Mouse (Mus musculus) forebrain, embryonic 14.5 days (tissue): ENCODE measurements around the gene Gm17651. TPM values are rescaled to one million over a fixed set of nuclear protein-coding genes. Genes with fewer than 3 reads are reported as not detected.

ENCODE experiments used
- ATAC-seq: fragments of 200-750 bp; cut with Nextera tagmentation; 2 replicates; pipeline ENCODE4 v1.8.0; 2017; ENCODE audit warnings: mild to moderate bottlenecking, moderate library complexity
- DNase-seq: peaks from one replicate; pipeline ENCODE4 v3.0.0-alpha.2; 2015; ENCODE audit warnings: low spot score
- H3K27ac ChIP-seq: fragments of 300-500 bp; sonication (generic); 2 replicates; pipeline ENCODE4 v1.5.1; 2014; ENCODE audit warnings: low read depth, mild to moderate bottlenecking, control low read depth, low read length, moderate library complexity
- H3K27me3 ChIP-seq: fragments of 300-500 bp; sonication (generic); replicated peaks from 2 replicates; pipeline ENCODE4 v1.6.1; 2014; ENCODE audit warnings: low read length, control low read depth, mixed read lengths; ENCODE audit not compliant: control insufficient read depth, insufficient read depth
- H3K36me3 ChIP-seq: fragments of 300-500 bp; sonication (generic); 2 replicates; pipeline ENCODE4 v1.6.1; 2014; ENCODE audit warnings: low read length, control low read depth; ENCODE audit not compliant: control insufficient read depth, insufficient read depth
- H3K4me1 ChIP-seq: fragments of 300-500 bp; sonication (generic); 2 replicates; pipeline ENCODE4 v1.6.1; 2014; ENCODE audit warnings: antibody characterized with exemption, low read length, control low read depth; ENCODE audit not compliant: control insufficient read depth, insufficient read depth
- H3K4me2 ChIP-seq: fragments of 300-500 bp; sonication (generic); 2 replicates; pipeline ENCODE4 v1.6.1; 2014; ENCODE audit warnings: mild to moderate bottlenecking, control low read depth, low read length
- H3K4me3 ChIP-seq: fragments of 300-500 bp; sonication (generic); 2 replicates; pipeline ENCODE4 v1.5.1; 2014; ENCODE audit warnings: low read depth, low read length, control low read depth
- H3K9ac ChIP-seq: fragments of 300-500 bp; sonication (generic); 2 replicates; pipeline ENCODE4 v1.6.1; 2014; ENCODE audit warnings: mild to moderate bottlenecking, low read length, control low read depth, moderate library complexity
- H3K9me3 ChIP-seq: fragments of 300-500 bp; sonication (generic); replicated peaks from 2 replicates; pipeline ENCODE4 v1.6.1; 2016; ENCODE audit warnings: low read length, control low read depth, mixed read lengths; ENCODE audit not compliant: control insufficient read depth
- WGBS: fragments of 180-500 bp; shearing (Covaris S2); extraction: QIAGEN DNeasy Blood & Tissue Kit; methylation state at CpG from one replicate; pipeline ENCODE4 v1.1.7; 2014; 5-methylcytosine and 5-hydroxymethylcytosine counted together
- polyA plus RNA-seq: library from polyadenylated mRNA; unstranded; fragments of >200 nt; fragmentation: Nextera tagmentation; extraction: Ambion mirVana; gene quantifications from 2 replicates; pipeline ENCODE4 v1.2.1, GENCODE M21; 2014

Gene Gm17651
- polyA plus RNA-seq, 1 experiment from 2014 or later = not detected

- H3K9me3 ChIP-seq = no peaks in the 10 kb centered on the region
- no peaks in the 10 kb centered on the region for H3K27me3 ChIP-seq
- no peak overlapping the region for H3K4me3 ChIP-seq
- 81% methylated on average over 3 of the region's 3 CpGs for WGBS
- no peaks in the 10 kb centered on the region for H3K4me1 ChIP-seq
- no peaks in the 10 kb centered on the region for H3K36me3 ChIP-seq
- no peak for DNase-seq
- no peak overlapping the region for H3K4me2 ChIP-seq
- no peak overlapping the region for H3K27ac ChIP-seq
- no peak for ATAC-seq
- no peak overlapping the region for H3K9ac ChIP-seq
Measured at GRCm38 (mm10) chr3:97699061-97699460, 24.6 kb upstream of the Gm17651 start.

GRCm38 (mm10) chr3:97697291-97697690 lies 22.8 kb upstream of the Gm17651 start:
- Histone ChIP-seq H3K4me3 (no peak overlapping the region), H3K4me1 (no peaks in the 10 kb centered on the region), H3K9ac (no peak overlapping the region), H3K36me3 (no peaks in the 10 kb centered on the region), H3K27me3 (no peaks in the 10 kb centered on the region), H3K4me2 (no peak overlapping the region), H3K27ac (no peak overlapping the region), H3K9me3 (no peaks in the 10 kb centered on the region)
- ATAC-seq (no peak), DNase-seq (no peak)
- 78% methylated on average over 9 of the region's 9 CpGs for WGBS

- 83% methylated on average over 9 of the region's 9 CpGs for WGBS
- Histone ChIP-seq H3K4me3 (no peak overlapping the region), H3K36me3 (no peaks in the 10 kb centered on the region), H3K4me1 (no peaks in the 10 kb centered on the region), H3K27ac (no peak overlapping the region), H3K9me3 (no peaks in the 10 kb centered on the region), H3K9ac (no peak overlapping the region), H3K4me2 (no peak overlapping the region), H3K27me3 (no peaks in the 10 kb centered on the region)
- ATAC-seq (no peak), DNase-seq (no peak)
Measured at GRCm38 (mm10) chr3:97696866-97697265, 22.4 kb upstream of the Gm17651 start.

- Histone ChIP-seq H3K9me3 (no peaks in the 10 kb centered on the region), H3K36me3 (no peaks in the 10 kb centered on the region), H3K4me3 (no peak overlapping the region), H3K27ac (no peak overlapping the region), H3K9ac (no peak overlapping the region), H3K27me3 (no peaks in the 10 kb centered on the region), H3K4me1 (no peaks in the 10 kb centered on the region), H3K4me2 (no peak overlapping the region)
- ATAC-seq (no peak), DNase-seq (no peak)
- 87% methylated on average over 6 of the region's 6 CpGs for WGBS
Measured at GRCm38 (mm10) chr3:97693806-97694205, 19.3 kb upstream of the Gm17651 start.

GRCm38 (mm10) chr3:97691443-97692017 lies 17.0 kb upstream of the Gm17651 start:
- Histone ChIP-seq H3K27me3 (no peaks in the 10 kb centered on the region), H3K4me3 (no peak overlapping the region), H3K9ac (no peak overlapping the region), H3K4me2 (no peak overlapping the region), H3K9me3 (no peaks in the 10 kb centered on the region), H3K27ac (no peak overlapping the region), H3K4me1 (no peaks in the 10 kb centered on the region), H3K36me3 (no peaks in the 10 kb centered on the region)
- 48% methylated on average over 12 of the region's 12 CpGs for WGBS
- ATAC-seq (no peak), DNase-seq (peak; percentile 24)

- Histone ChIP-seq H3K9ac (no peak overlapping the region), H3K36me3 (no peaks in the 10 kb centered on the region), H3K27ac (no peak overlapping the region), H3K4me2 (no peak overlapping the region), H3K4me1 (no peaks in the 10 kb centered on the region), H3K27me3 (no peaks in the 10 kb centered on the region), H3K4me3 (no peak overlapping the region), H3K9me3 (no peaks in the 10 kb centered on the region)
- no peak for ATAC-seq
- 71% methylated on average over 7 of the region's 7 CpGs for WGBS
- DNase-seq = no peak
Measured at GRCm38 (mm10) chr3:97690590-97690989, 16.1 kb upstream of the Gm17651 start.

- Histone ChIP-seq H3K36me3 (no peaks in the 10 kb centered on the region), H3K9me3 (no peaks in the 10 kb centered on the region), H3K4me1 (no peaks in the 10 kb centered on the region), H3K4me3 (no peak overlapping the region), H3K9ac (no peak overlapping the region), H3K27me3 (no peaks in the 10 kb centered on the region), H3K27ac (no peak overlapping the region), H3K4me2 (no peak overlapping the region)
- 79% methylated on average over 2 of the region's 2 CpGs for WGBS
- ATAC-seq (no peak), DNase-seq (no peak)
Measured at GRCm38 (mm10) chr3:97689289-97689688, 14.8 kb upstream of the Gm17651 start.

GRCm38 (mm10) chr3:97686372-97687117 lies 12.1 kb upstream of the Gm17651 start:
- WGBS = 85% methylated on average over 4 of the region's 4 CpGs
- Histone ChIP-seq H3K4me2 (no peak overlapping the region), H3K4me1 (peaks cover 7% of the 10 kb centered on the region), H3K27ac (no peak overlapping the region), H3K27me3 (0 out of 2 replicates have a peak, but pooled peaks cover 3% of the 10 kb centered on the region), H3K4me3 (no peak overlapping the region), H3K9ac (no peak overlapping the region), H3K9me3 (no peaks in the 10 kb centered on the region), H3K36me3 (no peaks in the 10 kb centered on the region)
- ATAC-seq (no peak), DNase-seq (no peak)

DNA sequence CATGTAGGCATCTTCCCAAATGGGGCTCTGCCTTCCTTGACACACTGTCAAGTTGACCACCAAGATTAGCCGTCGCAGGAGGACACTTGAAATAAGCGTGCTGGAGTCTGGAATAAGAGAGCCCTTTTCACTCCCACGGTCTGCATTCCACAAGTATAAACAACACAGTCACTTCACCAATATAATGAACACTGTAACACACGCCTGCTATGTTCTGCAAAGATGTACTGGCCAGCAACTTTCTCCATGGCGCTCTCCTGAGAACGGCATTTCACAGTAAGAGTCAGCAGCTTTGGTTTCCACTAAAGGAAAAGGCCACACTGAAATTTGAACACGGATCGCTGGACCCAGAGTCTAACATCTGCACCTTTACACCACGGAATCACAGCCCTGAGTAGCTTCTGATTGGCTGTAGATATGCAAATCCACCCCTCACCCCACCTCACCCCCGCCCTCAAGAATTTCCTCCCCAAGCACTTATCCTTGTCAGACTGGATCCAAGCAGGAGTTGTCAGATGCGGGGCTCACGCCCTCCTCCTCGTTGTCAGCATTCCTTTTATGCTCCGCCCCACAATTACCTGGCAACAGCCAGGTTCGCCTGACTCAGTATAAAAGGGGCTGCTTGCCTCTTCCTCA lies 9.2 kb upstream of the Gm17651 start:
- no peaks in the 10 kb centered on the region for H3K36me3 ChIP-seq
- H3K4me2 ChIP-seq = peak overlapping the region; percentile 9; the same call in 1 of the 2 replicates
- DNase-seq (peak; percentile 15), ATAC-seq (no peak)
- H3K9ac ChIP-seq = no peak overlapping the region
- no peak overlapping the region for H3K4me3 ChIP-seq
- H3K9me3 ChIP-seq = no peaks in the 10 kb centered on the region
- H3K27me3 ChIP-seq = 0 out of 2 replicates have a peak, but pooled peaks cover 3% of the 10 kb centered on the region
- peaks cover 7% of the 10 kb centered on the region for H3K4me1 ChIP-seq
- H3K27ac ChIP-seq = no peak overlapping the region
- WGBS = 7% methylated on average over 16 of the region's 16 CpGs
